Comparison of ENCODE assay signal across 11 mouse cellular contexts in the genomic region with DNA sequence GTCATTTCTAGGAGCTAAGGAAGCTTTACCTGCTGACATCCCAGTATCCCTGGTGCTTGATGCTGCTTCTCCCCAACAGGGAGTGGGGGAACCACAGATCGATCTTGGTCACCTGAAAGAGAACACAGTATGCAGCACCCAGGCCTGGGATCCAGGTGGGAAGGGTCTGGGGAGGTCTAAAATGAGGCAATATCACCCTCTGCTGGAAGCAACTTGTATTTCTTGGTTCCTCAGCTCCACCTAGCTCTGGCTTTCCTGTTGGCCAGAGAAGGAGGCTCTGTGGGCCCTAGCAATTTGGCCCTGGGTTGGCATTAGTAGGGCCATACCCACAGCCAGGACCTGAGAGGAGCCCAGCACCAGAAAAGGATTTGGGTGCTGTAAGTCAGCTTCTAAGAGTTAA. TPM values are rescaled to one million over a fixed set of nuclear protein-coding genes. Genes with fewer than 3 reads are reported as not detected.
DNase-seq lines count a peak whose midpoint lies in the region; ATAC-seq lines count a peak whose summit lies in the region.
"Had no signal": no experiment of that assay in that cellular context is flagged by ENCODE, and none has a peak within 500 bp of the region (broad histone marks: within the 10 kb centered on the region; RNA-seq: fewer than 3 reads in every experiment).

No protein-coding gene starts in this region.

- H3K27ac ChIP-seq in hindbrain, embryonic 14.5 days: no peak overlapping the region
- no peak overlapping the region for H3K27ac ChIP-seq in hindbrain, embryonic 13.5 days
- H3K27ac ChIP-seq: midbrain, embryonic 13.5 days had no signal

- no peaks in the 10 kb centered on the region for H3K36me3 ChIP-seq in hindbrain, embryonic 14.5 days (replicated peaks; ENCODE audit: control insufficient read depth, insufficient read depth)
- no peaks in the 10 kb centered on the region for H3K36me3 ChIP-seq in hindbrain, embryonic 13.5 days
- H3K36me3 ChIP-seq: midbrain, embryonic 13.5 days had no signal

- peak; percentile 48 for DNase-seq in hindbrain, embryonic 14.5 days (ENCODE audit: low spot score)
- peak; percentile 3 to 5 for DNase-seq in right cerebral cortex, adult 2 months (ENCODE audit: low spot score in 2 of 2)
- no peak for DNase-seq in right cerebral cortex, postnatal 25 days
- peak; percentile 46 for DNase-seq in embryo, embryonic 10.5 days (ENCODE audit: low spot score)
- DNase-seq in retina, postnatal 1 day: peak; percentile 29
- DNase-seq in urinary bladder, adult 18-20 months (ENCODE audit: low spot score in 2 of 2): no peak

- no peak overlapping the region for H3K4me2 ChIP-seq in hindbrain, embryonic 14.5 days (replicated peaks)
- no peak overlapping the region for H3K4me2 ChIP-seq in hindbrain, embryonic 13.5 days
- H3K4me2 ChIP-seq: midbrain, embryonic 13.5 days had no signal

- no peak overlapping the region for H3K9ac ChIP-seq in hindbrain, embryonic 14.5 days
- no peak overlapping the region for H3K9ac ChIP-seq in hindbrain, embryonic 13.5 days
- H3K9ac ChIP-seq: midbrain, embryonic 13.5 days had no signal

- 50% methylated on average over 1 of the region's 1 CpGs for whole genome bisulfite sequencing in hindbrain, embryonic 14.5 days
- 56% methylated on average over 1 of the region's 1 CpGs for WGBS in hindbrain, embryonic 13.5 days

- ATAC-seq in hindbrain, embryonic 14.5 days (ENCODE audit: low FRiP score): no peak
- ATAC-seq in hindbrain, embryonic 13.5 days (ENCODE audit: low FRiP score): no peak
- no peak for ATAC-seq in erythroblast, adult 5-6 weeks (replicated peaks; ENCODE audit: low FRiP score, poor library complexity, severe bottlenecking)
- ATAC-seq: activated CD4-positive, CD25-positive, alpha-beta regulatory T cell, adult 4 months; midbrain, embryonic 13.5 days had no signal

- no peak overlapping the region for H3K4me3 ChIP-seq in hindbrain, embryonic 14.5 days (replicated peaks; ENCODE audit: low read length)
- H3K4me3 ChIP-seq in hindbrain, embryonic 13.5 days: no peak overlapping the region
- H3K4me3 ChIP-seq: midbrain, embryonic 13.5 days had no signal

- H3K9me3 ChIP-seq in hindbrain, embryonic 14.5 days (ENCODE audit: control insufficient read depth, low read length): no peaks in the 10 kb centered on the region
- no peaks in the 10 kb centered on the region for H3K9me3 ChIP-seq in hindbrain, embryonic 13.5 days
- H3K9me3 ChIP-seq: midbrain, embryonic 13.5 days had no signal

- H3K4me1 ChIP-seq in hindbrain, embryonic 14.5 days (replicated peaks; ENCODE audit: control insufficient read depth, insufficient read depth, low read length): no peaks in the 10 kb centered on the region
- no peaks in the 10 kb centered on the region for H3K4me1 ChIP-seq in hindbrain, embryonic 13.5 days (replicated peaks)
- H3K4me1 ChIP-seq: midbrain, embryonic 13.5 days had no signal

- peaks cover 9% of the 10 kb centered on the region; the same call in 1 of the 2 replicates for H3K27me3 ChIP-seq in hindbrain, embryonic 14.5 days (ENCODE audit: control insufficient read depth, insufficient read depth, low read length)
- peaks cover 14% of the 10 kb centered on the region; the same call in 1 of the 2 replicates for H3K27me3 ChIP-seq in hindbrain, embryonic 13.5 days

RNA-seq across cellular contexts. Expression of a gene that starts 24.7 kb away (rescaled TPM):
- not detected in 2 replicates for polyA plus RNA-seq in hindbrain, embryonic 14.5 days (2014; fragmentation: Nextera tagmentation; extraction: Ambion mirVana)
- 0.16 TPM in 1 of 2 replicates, not detected in the other for polyA plus RNA-seq in hindbrain, embryonic 13.5 days (2015; fragmentation: Nextera tagmentation; extraction: Ambion mirVana)
- total RNA-seq in erythroblast, adult 5-6 weeks (2015; ENCODE audit: low replicate concordance): not detected in 2 replicates
- not detected in 2 replicates for total RNA-seq in erythroblast, adult 5-6 weeks (2017; ENCODE audit: low replicate concordance)
- polyA plus RNA-seq: activated CD4-positive, CD25-positive, alpha-beta regulatory T cell, adult 4 months; midbrain, embryonic 13.5 days; stomach, embryonic 14.5 days had no signal

RNA-seq across cellular contexts. Expression of a gene that starts 24.9 kb away (rescaled TPM):
- not detected in 2 replicates for polyA plus RNA-seq in hindbrain, embryonic 14.5 days (2014; fragmentation: Nextera tagmentation; extraction: Ambion mirVana)
- polyA plus RNA-seq in hindbrain, embryonic 13.5 days (2015; fragmentation: Nextera tagmentation; extraction: Ambion mirVana): 0.10 TPM in 1 of 2 replicates, not detected in the other
- not detected in 2 replicates for total RNA-seq in erythroblast, adult 5-6 weeks (2015; ENCODE audit: low replicate concordance)
- total RNA-seq in erythroblast, adult 5-6 weeks (2017; ENCODE audit: low replicate concordance): not detected in 2 replicates
- polyA plus RNA-seq: activated CD4-positive, CD25-positive, alpha-beta regulatory T cell, adult 4 months; stomach, embryonic 14.5 days had no signal

RNA-seq across cellular contexts. Expression of a gene that starts 30.0 kb away (rescaled TPM):
- polyA plus RNA-seq in hindbrain, embryonic 14.5 days (2014; fragmentation: Nextera tagmentation; extraction: Ambion mirVana): 7.0 and 7.2 TPM in 2 replicates
- 5.2 and 7.1 TPM in 2 replicates for polyA plus RNA-seq in hindbrain, embryonic 13.5 days (2015; fragmentation: Nextera tagmentation; extraction: Ambion mirVana)
- 12.5 and 31.3 TPM in 2 replicates for total RNA-seq in erythroblast, adult 5-6 weeks (2015; ENCODE audit: low replicate concordance)
- total RNA-seq in erythroblast, adult 5-6 weeks (2017; ENCODE audit: low replicate concordance): 5.8 and 6.0 TPM in 2 replicates

Comparison
In these comparisons a context has a peak if more than half of its experiments do, and no peak if none do; other contexts are left out.
1. DNase-seq: peak in hindbrain, embryonic 14.5 days (single experiment), right cerebral cortex, adult 2 months (2 of 2), embryo, embryonic 10.5 days (single experiment) and retina, postnatal 1 day (single experiment); none in right cerebral cortex, postnatal 25 days (single experiment) and urinary bladder, adult 18-20 months (0 of 2).